Mouse (Mus musculus) brain, embryonic 14.5 days (tissue): ENCODE results near the gene Znrf2. TPM values are rescaled to one million over a fixed set of nuclear protein-coding genes. Genes with fewer than 3 reads are reported as not detected.

ENCODE experiments used
- DNase-seq: peaks from one replicate; pipeline ENCODE4 v3.0.0-alpha.2; 2011; ENCODE audit warnings: low read depth
- CTCF ChIP-seq: fragments of 200-500 bp; IDR thresholded peaks from 2 replicates; pipeline ENCODE4 v1.5.1; 2012; ENCODE audit warnings: inconsistent platforms, mild to moderate bottlenecking, moderate library complexity, borderline replicate concordance; ENCODE audit not compliant: insufficient read depth, insufficient read length; ENCODE audit errors: extremely low read depth
- POLR2A ChIP-seq: fragments of 200-500 bp; IDR thresholded peaks from 2 replicates; pipeline ENCODE4 v1.6.1; 2012; ENCODE audit warnings: mild to moderate bottlenecking, inconsistent platforms, borderline replicate concordance; ENCODE audit not compliant: poor library complexity, insufficient read depth, insufficient read length, severe bottlenecking; ENCODE audit errors: extremely low read depth
- polyA plus RNA-seq: library from polyadenylated mRNA; depleted of rRNA; stranded (reverse); fragments of >200 nt; gene quantifications from 2 replicates; pipeline ENCODE4 v1.2.3, GENCODE M21; 2012

Gene Znrf2
- polyA plus RNA-seq, 1 experiment = 19.3 TPM

DNA sequence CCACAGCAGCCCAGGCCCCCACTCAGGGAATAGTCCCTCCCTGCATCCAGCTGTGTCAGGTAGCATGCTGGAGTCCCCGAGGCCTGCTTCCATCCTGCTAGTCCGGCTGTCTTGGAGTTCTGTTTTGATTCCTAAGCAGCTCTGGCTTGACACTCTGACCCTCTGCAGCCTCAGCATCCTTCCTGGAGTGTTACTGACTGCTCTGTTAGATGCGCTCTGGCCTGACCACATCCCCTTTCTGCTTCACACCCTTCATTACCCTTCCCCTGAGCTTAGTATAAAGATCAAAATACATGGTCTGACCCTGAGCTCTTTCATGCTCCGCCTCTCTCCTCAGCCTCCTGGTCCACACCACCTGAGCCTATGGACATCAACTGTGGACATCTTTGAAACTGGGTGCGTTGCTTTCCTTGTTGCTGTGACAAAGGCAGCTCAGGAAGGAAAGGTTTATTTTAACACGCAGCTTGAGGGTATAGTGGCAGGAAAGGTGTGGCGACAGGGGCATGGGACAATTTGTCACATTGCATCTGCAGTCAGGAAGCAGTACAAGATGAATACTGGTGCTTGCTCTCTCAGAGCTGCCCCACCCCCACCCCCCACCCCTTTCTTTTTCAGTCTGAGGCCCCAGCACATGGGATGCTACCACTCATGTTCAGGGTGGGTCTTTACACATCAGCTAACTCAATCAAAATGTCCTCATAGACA is 109.2 kb downstream of the Znrf2 start:
- no peak for TF ChIP-seq POLR2A
- no peak for TF ChIP-seq CTCF
- no peak for DNase-seq

DNA sequence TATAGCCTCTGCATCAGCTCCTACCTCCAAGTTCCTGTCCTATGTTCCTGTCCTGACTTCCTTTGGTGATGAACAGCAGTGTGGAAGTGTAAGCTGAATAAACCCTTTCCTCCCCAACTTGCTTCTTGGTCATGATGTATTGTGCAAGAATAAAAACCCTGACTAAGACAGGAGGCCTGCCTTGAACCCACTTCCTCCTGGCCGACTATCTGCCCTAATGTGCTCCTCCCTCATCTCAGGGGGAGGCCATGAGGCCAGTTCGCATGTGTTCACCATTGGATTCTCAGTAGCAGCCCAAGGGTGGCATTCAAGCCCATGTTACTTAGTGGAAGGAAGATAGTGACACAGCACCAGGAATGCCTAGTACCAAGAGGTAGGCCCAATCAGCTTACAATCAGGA is 110.2 kb downstream of the Znrf2 start:
- DNase-seq = no peak
- TF ChIP-seq CTCF = no peak
- no peak for TF ChIP-seq POLR2A

DNA sequence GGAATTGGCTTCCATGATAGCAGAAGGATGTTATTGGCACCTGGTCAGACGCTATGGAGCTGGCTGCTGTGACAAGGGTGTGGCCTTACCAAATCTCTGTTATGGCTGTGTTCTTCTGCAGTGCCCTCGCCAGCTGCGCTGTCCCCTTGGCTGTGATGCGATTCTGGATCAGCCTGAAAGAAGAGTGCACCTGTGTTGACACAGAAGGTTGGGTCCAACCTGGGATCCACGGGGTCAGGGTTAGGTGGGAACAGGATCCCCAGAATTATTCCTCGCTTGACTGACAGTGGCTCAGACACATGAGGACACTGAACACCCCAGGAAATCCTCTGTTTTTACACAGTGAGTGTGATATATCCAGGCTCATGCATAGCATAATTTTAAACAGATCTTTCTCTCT is 111.2 kb downstream of the Znrf2 start:
- TF ChIP-seq POLR2A (no peak), CTCF (no peak)
- no peak for DNase-seq

DNA sequence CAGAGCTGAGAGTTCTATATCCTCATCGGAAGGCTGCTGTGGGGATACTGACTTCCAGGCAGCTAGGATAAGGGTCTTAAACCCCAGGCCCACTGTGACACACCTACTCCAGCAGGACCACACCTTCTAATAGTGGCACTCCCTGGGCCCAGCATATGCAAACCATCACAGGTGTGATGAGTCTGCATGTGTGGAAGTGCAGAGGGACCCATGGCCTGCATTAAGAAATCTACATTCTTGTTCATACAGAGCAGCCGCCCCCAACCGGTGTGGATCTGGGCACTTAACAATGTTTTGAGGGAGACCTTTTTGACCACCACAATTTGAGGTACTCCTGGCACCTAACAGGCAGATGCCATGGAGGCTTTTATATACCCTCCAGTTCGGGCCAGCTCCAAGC is 114.9 kb downstream of the Znrf2 start:
- TF ChIP-seq POLR2A (no peak), CTCF (no peak)
- no peak for DNase-seq

DNA sequence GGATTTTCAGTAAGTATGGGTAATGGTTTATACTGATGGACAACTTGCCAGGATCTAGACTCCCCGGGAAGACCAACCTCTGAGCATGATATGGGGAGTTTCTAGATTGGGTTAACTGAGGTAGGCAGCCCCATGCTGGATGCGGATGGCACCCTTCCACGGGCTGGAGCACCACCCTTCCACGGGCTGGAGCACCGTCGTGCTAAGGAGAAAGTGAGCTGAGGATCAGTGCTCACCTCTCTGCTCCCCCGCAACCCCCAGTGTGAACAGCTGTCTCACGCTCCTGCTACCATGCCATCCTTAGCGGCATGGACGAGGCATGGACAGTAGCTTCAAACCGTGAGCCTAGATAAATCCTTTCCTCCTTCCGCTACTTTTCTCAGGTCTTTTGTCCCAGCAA is 115.8 kb downstream of the Znrf2 start:
- DNase-seq = no peak

DNA sequence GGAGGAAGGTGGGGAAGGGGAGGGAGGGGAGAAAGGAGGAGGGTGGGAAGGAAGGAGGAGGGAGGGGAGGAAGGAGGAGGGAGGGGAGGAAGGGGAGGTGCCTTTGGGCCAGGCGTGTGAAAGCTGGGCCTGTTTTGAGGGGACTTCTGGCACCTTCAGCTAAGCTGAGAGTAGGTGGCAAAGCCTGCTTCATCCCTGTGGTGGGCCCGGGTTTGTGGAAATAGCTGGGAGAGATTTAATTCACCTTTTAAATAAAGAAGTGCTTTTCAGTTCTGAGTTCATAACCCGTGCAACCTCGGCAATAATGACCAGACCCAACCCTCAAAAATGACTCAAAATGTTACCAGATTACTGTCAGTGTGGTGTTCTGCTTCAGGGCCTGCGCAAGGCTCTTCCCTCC is 116.5 kb downstream of the Znrf2 start:
- no peak for TF ChIP-seq POLR2A
- TF ChIP-seq CTCF = no peak

More for the DNA sequence above, 115.8 kb downstream of the Znrf2 start:
- no peak for TF ChIP-seq CTCF
- TF ChIP-seq POLR2A = no peak

DNA sequence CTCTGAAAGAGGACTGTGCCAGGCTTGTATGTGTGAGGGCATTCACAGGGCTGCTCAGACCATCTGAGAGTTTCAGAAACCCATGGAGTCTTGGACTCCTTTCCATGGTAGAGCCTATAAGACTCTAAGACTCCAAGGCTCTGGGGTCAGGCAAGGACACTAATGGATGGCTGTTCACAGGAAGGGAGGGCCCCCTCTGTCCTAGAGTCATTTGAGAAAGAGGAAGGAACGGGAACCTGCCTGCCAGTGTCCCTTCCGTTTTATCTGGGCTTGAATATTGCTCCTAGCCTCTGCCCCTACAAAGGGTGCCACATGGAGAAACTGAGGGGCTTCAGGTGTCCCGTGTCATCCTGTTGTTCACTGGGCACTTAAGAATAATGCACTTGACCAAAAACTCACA is 117.2 kb downstream of the Znrf2 start:
- no peak for TF ChIP-seq CTCF
- no peak for DNase-seq

More for the DNA sequence above, 116.5 kb downstream of the Znrf2 start:
- no peak for DNase-seq

DNA sequence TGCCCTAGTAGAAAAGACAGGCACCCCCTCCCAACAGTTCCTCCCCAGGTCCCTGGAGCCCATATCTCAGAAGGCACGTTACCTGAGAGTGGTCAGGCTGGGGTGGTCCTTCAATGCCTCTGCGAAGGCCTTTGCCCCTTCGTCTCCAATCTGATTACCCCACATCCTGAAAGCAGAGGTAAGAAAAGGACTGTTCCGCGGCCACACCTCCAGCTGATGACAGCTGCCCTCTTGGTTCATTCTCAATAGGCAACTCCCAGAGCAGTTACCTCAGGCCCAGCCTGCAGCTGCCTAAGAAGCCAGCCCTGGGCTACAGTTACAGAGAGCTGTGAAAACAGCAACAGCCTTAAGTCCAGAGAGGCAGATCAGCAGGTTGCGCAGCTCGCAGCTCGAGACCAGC is 117.6 kb downstream of the Znrf2 start:
- no peak for TF ChIP-seq CTCF
- TF ChIP-seq POLR2A = no peak
- no peak for DNase-seq

DNA sequence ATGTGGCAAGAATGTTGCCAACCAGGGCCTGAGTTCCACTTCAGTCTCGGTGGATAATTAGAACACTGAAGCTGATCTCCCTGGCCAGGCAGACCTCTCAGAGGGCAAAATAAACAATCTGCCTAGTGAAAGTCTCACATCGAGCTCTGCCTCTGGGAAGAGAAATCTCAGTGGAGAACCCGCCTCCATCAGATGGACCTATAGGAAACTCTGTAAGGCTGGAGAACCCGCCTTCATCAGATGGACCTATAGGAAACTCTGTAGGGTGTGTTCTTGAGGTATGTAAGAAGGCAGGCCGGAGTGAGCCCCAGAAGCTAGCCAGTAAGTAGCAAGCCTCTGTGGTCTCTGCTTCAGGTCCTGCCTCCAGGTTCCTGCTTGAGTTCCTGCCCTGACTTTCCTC is 118.2 kb downstream of the Znrf2 start:
- DNase-seq = no peak
- TF ChIP-seq CTCF = no peak

DNA sequence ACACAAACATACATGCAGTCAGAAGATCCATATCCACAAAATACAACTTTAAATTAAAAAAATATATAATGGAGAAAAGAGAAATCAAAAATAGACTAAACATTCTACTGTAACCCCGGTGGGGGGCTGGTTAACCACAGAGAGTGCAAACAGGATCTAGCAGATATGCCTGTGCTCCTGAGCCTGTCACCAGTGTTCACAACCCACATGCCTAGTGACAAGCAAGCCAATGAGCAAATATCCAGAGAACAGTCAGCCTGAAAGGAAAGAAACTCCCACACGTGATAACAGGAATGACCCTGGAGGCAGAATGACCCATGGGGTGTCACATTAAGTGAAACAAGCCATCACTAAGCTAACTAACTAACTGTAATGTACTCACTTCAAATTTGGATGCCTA is 119.8 kb downstream of the Znrf2 start:
- no peak for DNase-seq
- TF ChIP-seq CTCF (no peak), POLR2A (no peak)

DNA sequence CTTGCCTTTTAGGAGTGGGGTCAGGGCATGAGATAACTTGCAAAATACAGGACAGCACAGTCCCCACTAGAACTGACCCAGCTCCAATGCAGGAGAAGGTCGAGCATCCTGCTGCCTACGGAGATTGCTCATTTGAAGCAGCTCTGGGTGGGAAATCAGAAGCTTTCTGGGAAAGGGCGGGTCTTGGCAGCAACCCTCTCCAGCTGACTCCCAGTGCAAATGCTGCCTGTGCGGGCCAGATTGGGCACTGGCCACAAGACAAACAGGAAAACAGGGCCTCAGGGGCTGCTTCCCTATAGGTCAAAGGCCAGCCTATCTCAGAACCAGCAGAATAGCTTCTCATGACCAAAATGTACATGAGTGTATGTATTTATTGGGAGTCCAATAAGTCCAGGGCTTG is 122.9 kb downstream of the Znrf2 start:
- peak; percentile 21 for DNase-seq
- no peak for TF ChIP-seq CTCF
- TF ChIP-seq POLR2A = no peak

DNA sequence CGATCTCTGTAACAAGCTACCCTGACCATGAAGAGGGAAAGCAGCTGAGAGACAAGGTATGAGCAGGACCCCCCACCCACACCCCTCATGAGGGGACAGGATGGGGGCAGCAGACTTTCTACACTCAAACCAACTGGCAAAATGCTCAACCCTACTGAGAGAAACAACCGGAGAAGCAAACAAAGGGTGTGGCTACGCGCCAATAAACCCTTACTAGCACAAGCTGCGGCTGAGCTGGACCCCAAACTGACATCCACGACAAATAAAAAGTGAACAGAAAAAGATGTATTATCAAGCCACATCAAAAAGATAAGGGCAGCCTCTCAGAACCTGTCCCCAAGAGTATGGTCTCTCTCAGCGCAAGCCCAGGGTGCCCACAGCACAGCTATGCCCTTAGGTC is 123.4 kb downstream of the Znrf2 start:
- no peak for TF ChIP-seq CTCF
- TF ChIP-seq POLR2A = no peak
- peak; percentile 41 for DNase-seq
